Mouse (Mus musculus): ENCODE data around the gene Il27ra. TPM values are rescaled to one million over a fixed set of nuclear protein-coding genes. Genes with fewer than 3 reads are reported as not detected.
"Not testable (repeated sequence)": the region's sequence is repeated elsewhere in the genome, so short reads cannot be mapped to it uniquely, and the experiment has no call there.

The Il27ra gene
- polyA plus RNA-seq, 1 experiment from 2014 or later: 0.37 TPM

DNA sequence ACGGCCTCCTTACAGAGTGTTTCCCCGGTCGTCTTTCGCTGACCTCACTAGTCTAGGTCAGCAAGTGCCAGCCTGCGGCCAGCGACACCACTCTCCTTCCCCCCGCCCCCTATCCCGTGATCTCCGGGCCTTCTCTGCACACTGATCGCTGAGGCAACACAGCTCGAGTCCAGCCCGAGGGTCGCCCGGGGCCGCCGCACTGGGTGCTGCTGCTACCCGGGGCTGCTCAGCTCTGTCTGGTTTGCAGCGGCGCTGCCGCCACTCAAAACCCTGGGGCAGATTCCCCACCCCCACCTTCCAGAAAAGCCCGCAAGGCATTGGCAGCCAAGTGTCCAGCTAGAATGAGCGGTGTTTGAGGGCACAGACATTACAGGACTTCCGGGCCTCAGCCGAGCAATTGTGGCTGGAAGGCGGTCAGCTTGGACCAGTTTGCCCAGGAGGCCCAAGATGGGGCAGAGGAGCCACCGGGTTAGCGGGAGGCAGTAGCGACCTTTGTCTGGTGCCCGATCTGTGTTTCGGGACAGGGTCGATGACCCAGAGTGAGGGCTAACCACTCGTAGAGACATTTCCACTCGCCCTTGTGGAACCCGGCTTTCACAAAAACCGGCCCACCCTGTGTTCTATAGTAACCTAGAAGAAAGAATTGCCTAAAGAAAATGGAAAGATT is 29.8 kb downstream of the Il27ra start:
- ATAC-seq (ENCODE audit: low FRiP score): no peak
- H3K36me3 ChIP-seq: no peaks in the 10 kb centered on the region
- WGBS: 8% methylated on average over 35 of the region's 35 CpGs

DNA sequence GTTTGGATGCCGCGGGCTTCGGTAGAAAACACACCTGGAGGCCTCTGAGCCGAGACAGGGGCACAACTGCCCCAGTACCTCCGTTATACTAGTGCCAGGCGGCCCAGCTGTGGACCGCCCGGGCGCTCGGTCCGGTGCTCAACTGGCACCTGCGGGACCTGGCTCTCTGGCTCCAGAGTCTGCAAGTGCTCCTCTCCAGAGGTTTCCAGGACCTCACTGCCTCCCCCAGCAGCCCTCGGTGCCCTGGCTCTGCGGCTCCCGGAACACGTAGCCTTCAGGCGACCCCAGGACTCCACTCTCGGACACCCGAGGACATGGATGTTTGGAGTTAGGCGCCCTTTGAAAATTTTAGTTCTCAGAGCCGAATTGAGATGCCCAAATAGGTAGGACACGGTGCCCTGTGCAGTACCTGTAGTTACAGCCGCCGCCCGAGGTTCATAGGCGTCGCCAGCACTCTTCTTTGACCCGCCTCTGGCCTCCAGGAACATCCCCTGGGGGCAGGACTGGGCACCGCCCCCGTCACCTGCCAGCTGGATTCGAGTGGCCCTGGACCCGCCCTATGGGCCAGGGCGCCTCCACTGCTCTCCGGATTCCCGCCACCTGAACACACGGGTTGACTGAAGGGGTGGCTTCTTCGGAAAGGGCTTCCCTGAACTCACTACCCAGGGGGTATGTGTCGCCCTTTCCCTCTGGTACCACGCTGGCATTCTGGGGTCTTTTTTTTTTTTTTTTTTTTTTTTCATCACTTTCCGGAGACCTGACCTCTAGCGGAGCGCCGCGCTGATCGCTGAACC is 30.5 kb downstream of the Il27ra start, which contains the start of gene 2210011C24Rik:
2210011C24Rik (minus strand) TSS at position 467 of the 794 bp plus-strand sequence.
- under 1% methylated on average over 45 of the region's 45 CpGs for WGBS
- Histone ChIP-seq H3K36me3 (no peaks in the 10 kb centered on the region), H3K9me3 (replicated peaks) (no peaks in the 10 kb centered on the region), H3K4me2 (peak within 1 kb of the TSS; percentile 99), H3K9ac (replicated peaks) (peak within 1 kb of the TSS; percentile 56), H3K27ac (replicated peaks) (no peak within 1 kb of the TSS), H3K4me3 (replicated peaks) (peak within 1 kb of the TSS; percentile 57), H3K27me3 (replicated peaks) (peaks cover 42% of the 10 kb centered on the region), H3K4me1 (peaks cover 30% of the 10 kb centered on the region)
- ATAC-seq (ENCODE audit: low FRiP score): peak; percentile 9; the same call in 1 of the 2 replicates

More for the DNA sequence above, 29.8 kb downstream of the Il27ra start:
- H3K27me3 ChIP-seq (replicated peaks): peaks cover 42% of the 10 kb centered on the region
- 0 out of 2 replicates have a peak overlapping the region, but pooled peaks have one; percentile 6 for H3K9ac ChIP-seq (replicated peaks)
- peaks cover 30% of the 10 kb centered on the region for H3K4me1 ChIP-seq
- H3K4me2 ChIP-seq: peak overlapping the region; percentile 99
- no peak overlapping the region for H3K27ac ChIP-seq (replicated peaks)
- no peaks in the 10 kb centered on the region for H3K9me3 ChIP-seq (replicated peaks)
- H3K4me3 ChIP-seq (replicated peaks): peak overlapping the region; percentile 57

DNA sequence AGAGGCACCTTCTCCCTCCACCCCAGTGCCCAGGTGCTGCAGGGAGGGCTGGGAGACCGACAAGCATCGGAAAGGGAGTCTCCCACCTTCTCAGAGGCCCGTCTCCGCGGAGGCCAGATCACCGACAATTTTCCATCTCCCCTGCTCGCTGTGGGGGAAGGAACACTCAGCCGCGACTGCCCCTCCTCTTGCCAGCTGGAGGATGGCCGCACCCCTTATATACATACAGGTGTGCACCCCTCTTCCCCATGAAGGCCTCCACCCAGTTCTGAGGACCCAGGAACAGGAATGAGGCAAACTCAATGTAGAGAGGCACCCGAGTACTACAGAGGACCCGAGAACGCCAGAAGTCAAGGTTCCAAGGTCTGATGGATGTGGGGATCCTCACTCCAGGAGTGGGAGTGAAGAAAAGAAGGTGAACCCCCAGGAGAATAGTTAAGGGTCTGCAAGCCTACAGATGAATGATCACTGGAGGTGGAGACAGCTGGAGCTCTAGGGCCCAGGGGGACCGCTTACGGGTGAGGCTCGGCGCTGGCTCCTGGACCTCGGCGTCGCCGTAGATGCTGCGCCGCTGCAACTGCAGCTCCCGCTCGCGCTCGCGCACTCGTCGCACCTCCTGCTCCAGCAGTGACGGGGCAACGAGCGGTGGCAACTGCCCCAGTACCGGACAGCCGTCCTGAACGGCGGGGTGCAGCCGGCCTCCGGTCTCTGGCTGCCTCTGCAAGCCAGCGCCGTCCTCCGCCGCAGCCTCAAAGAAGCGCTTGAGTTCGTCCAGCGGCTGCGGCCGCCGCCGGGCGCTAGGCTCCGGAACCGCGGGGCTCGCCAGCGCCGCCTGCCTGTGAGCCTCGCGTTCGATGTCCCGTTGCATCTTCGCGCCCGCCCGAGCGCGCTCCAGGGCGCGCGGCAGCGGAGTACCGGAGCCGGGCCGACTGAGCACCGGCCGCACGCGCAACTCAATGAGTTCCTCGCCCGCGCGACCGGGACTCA is 31.5 kb downstream of the Il27ra start:
- peak; percentile 61 for ATAC-seq (ENCODE audit: low FRiP score)
- H3K4me1 ChIP-seq: peaks cover 30% of the 10 kb centered on the region
- H3K9ac ChIP-seq (replicated peaks): peak overlapping the region; percentile 56
- no peaks in the 10 kb centered on the region for H3K36me3 ChIP-seq
- H3K27me3 ChIP-seq (replicated peaks): peaks cover 42% of the 10 kb centered on the region
- no peak overlapping the region for H3K27ac ChIP-seq (replicated peaks)
- no peaks in the 10 kb centered on the region for H3K9me3 ChIP-seq (replicated peaks)
- H3K4me2 ChIP-seq: peak overlapping the region; percentile 99
- H3K4me3 ChIP-seq (replicated peaks): peak overlapping the region; percentile 57
- WGBS: 1% methylated on average over 82 of the region's 83 CpGs

DNA sequence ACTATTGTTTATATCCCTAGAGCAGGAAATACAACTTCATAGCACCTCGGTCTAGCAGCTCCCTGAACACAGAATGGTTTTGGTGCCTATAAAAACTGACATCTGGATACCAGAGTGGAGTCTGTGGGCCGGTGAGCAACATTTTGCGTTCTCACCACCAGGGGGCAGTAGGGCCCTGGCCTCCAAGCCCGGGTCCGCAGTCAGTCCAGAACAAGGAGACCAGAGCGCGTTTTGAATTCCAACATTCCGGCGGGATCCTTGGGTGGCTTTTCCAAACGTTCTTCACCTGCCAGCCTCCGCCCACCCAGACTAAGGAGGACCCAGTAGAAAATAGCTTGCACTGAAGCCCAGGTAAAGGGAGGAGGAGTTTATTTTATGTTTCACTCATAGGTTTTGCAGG is 32.5 kb downstream of the Il27ra start:
- Histone ChIP-seq H3K4me2 (peak overlapping the region; percentile 99), H3K27ac (replicated peaks) (no peak overlapping the region), H3K27me3 (replicated peaks) (peaks cover 42% of the 10 kb centered on the region), H3K9ac (replicated peaks) (no peak overlapping the region), H3K4me3 (replicated peaks) (no peak overlapping the region), H3K36me3 (no peaks in the 10 kb centered on the region), H3K4me1 (peaks cover 36% of the 10 kb centered on the region), H3K9me3 (replicated peaks) (no peaks in the 10 kb centered on the region)
- WGBS: under 1% methylated on average over 11 of the region's 11 CpGs
- ATAC-seq (ENCODE audit: low FRiP score): peak; percentile 39; the same call in 1 of the 2 replicates

DNA sequence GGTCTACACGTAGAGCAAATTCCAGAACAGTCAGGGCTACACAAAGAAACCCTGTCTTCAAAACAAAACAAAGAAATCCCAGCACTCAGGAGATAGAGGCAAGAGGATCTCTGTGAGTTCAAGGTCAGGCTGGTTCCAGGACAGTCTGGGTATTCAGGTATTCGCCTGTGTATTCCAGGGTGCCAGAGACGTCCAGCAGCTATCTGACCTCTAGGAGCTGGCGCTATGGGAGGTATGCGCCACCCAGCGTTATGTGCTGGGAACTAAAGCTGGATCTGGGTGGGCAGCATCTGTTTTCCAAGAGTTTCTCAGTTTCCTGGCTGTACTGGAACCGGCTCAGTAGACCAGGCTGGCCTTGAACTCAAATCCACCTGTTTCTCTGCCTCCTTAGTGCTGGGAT is 34.0 kb downstream of the Il27ra start:
- no peak for ATAC-seq (ENCODE audit: low FRiP score)

DNA sequence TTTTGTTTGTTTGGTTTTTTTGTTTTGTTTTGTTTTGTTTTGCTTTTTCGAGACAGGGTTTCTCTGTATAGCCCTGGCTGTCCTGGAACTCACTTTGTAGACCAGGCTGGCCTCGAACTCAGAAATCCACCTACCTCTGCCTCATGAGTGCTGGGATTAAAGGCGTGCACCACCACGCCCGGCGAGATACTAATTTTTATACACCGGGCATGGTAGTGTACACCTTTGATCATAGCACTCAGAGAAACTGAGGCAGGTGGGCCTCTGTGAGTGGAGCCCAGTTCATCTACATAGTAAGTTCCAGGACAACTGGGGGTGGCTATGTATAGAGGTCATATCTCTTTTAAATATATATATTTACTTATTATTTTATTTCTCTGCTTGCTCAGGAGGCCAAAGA is 36.9 kb downstream of the Il27ra start:
- H3K27me3 ChIP-seq (replicated peaks): peaks cover 22% of the 10 kb centered on the region
- not testable (repeated sequence) for H3K4me2 ChIP-seq; H3K4me3 ChIP-seq (replicated peaks); ATAC-seq (ENCODE audit: low FRiP score); H3K27ac ChIP-seq (replicated peaks); H3K9ac ChIP-seq (replicated peaks); H3K9me3 ChIP-seq (replicated peaks); H3K36me3 ChIP-seq
- WGBS: 97% methylated on average over 7 of the region's 7 CpGs
- H3K4me1 ChIP-seq: peaks cover 32% of the 10 kb centered on the region

More for the DNA sequence above, 34.0 kb downstream of the Il27ra start:
- WGBS: 33% methylated on average over 7 of the region's 7 CpGs
- Histone ChIP-seq H3K36me3 (no peaks in the 10 kb centered on the region), H3K9me3 (replicated peaks) (no peaks in the 10 kb centered on the region), H3K4me1 (peaks cover 48% of the 10 kb centered on the region), H3K4me3 (replicated peaks) (no peak overlapping the region), H3K27me3 (replicated peaks) (peaks cover 35% of the 10 kb centered on the region), H3K9ac (replicated peaks) (no peak overlapping the region), H3K27ac (replicated peaks) (no peak overlapping the region), H3K4me2 (no peak overlapping the region)

DNA sequence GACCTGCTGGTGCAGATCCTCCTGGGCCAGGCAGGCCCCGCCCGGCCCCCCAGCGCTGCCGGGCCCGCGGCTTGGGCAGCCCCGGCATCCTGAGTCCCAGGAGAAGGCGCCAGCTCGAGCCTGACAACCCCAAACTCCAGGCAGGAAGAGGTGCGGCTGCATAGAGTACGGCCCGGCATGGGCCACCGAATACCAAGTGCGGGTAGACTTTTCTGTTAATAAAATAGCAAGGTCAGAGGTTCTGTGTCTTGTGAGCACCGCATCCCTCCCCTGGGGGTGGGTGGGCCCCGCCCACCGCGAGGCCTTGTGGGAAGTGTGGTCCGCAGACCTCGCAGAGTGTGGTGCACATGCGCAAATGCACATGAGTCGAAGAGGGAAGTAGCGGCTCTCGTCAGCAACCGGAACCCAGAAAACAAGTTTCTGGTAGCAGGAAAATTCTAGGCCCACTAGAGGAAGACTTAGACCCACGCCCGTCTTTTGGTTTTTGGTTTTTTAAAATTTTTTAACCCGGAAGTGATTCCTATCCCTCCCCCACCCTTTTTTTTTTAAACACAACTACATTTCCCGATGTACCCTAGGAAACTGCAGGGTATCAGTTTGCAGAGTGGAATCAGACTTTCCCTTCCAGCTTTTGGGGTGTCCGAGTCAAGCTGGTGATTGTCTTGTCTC is 37.7 kb downstream of the Il27ra start:
- ATAC-seq (ENCODE audit: low FRiP score): peak; percentile 87

DNA sequence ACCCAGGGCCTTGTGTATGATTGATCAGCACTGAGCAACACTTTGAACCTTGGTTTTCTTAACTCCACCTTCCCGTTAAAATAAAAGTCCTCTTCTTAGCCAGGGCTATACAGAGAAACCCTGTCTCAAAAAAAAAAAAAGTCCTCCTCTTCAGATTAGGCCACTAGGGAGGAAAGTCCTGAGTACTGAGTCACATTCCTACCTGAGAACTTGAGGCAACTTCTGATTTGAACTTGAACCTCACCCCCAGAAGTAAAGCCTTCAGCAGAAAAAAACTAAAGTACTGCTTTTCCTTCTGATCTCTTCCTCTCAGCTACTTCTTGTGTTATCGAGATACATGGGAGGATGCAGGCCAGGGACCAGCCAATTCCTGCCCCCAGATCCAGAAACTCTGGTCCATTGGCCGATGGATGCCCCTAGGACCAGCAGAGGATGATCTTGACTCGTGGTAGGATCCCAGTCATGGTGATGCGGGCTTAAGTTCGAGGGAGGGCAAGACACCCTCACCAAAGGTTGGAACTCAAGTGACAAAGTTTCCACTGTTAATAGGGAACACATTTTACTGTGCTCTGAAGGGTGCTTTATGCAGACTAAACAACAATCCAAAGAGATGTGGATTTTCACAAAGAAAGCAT is 38.7 kb downstream of the Il27ra start:
- peak overlapping the region; percentile 96 for H3K4me2 ChIP-seq
- no peak overlapping the region for H3K27ac ChIP-seq (replicated peaks)
- ATAC-seq (ENCODE audit: low FRiP score): no peak
- peaks cover 16% of the 10 kb centered on the region for H3K27me3 ChIP-seq (replicated peaks)
- H3K4me1 ChIP-seq: peaks cover 36% of the 10 kb centered on the region
- H3K9me3 ChIP-seq (replicated peaks): no peaks in the 10 kb centered on the region
- 81% methylated on average over 6 of the region's 6 CpGs for WGBS
- peak overlapping the region; percentile 63 for H3K4me3 ChIP-seq (replicated peaks)
- H3K9ac ChIP-seq (replicated peaks): peak overlapping the region; percentile 65; the same call in 1 of the 2 replicates
- H3K36me3 ChIP-seq: peaks cover 5% of the 10 kb centered on the region

More for the DNA sequence above, 37.7 kb downstream of the Il27ra start:
- H3K36me3 ChIP-seq: peaks cover 3% of the 10 kb centered on the region
- H3K9me3 ChIP-seq (replicated peaks): no peaks in the 10 kb centered on the region
- H3K4me2 ChIP-seq: peak overlapping the region; percentile 96
- peak overlapping the region; percentile 63 for H3K4me3 ChIP-seq (replicated peaks)
- H3K27me3 ChIP-seq (replicated peaks): peaks cover 17% of the 10 kb centered on the region
- peak overlapping the region; percentile 65 for H3K9ac ChIP-seq (replicated peaks)
- peak overlapping the region; percentile 77 for H3K27ac ChIP-seq (replicated peaks)
- WGBS: under 1% methylated on average over 30 of the region's 30 CpGs
- peaks cover 28% of the 10 kb centered on the region for H3K4me1 ChIP-seq

DNA sequence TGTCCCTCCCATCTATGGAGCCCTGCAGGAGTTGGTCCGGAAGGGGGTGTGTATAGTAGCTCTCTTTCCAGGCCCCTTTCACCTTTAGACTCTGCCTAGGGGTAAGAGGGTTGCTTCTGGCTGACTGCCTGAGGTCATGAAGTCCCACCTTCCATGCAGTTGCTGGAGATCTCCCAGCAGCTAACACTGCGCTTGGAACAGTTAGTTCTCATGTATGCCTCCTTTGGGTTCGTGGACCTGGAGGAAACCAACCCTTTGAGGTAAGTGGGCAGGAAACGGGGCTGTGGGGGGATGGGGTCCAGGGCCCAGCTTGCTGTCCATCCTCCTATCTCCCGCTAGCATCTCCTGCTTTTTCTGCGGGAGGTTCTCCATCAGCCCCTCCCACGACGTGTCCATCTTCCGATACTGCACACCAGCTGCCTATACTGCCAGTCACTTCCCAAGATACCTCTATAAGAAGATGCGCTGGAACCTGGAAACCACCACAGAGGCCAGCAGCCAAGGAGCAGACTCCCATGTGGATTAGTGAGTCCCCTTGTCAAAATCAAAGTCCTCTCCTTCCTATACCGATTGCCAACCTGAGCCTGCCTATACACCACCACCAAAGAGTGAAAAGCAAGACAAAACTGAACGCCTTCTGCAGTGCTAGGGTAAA is 39.3 kb downstream of the Il27ra start:
- Histone ChIP-seq H3K27me3 (replicated peaks) (peaks cover 16% of the 10 kb centered on the region), H3K4me2 (no peak overlapping the region), H3K4me1 (peaks cover 40% of the 10 kb centered on the region), H3K27ac (replicated peaks) (no peak overlapping the region), H3K9ac (replicated peaks) (no peak overlapping the region), H3K9me3 (replicated peaks) (no peaks in the 10 kb centered on the region), H3K36me3 (peaks cover 5% of the 10 kb centered on the region), H3K4me3 (replicated peaks) (no peak overlapping the region)
- 63% methylated on average over 12 of the region's 12 CpGs for WGBS
- ATAC-seq (ENCODE audit: low FRiP score): no peak
